Mouse (Mus musculus) embryonic fibroblast, embryonic 13.5 days (primary cell): Measurements from ENCODE around the gene Eif4e3.

Experiments used
- CTCF ChIP-seq: IDR thresholded peaks from 2 replicates; pipeline ENCODE4 v1.5.1; 2011; ENCODE audit warnings: mild to moderate bottlenecking, control low read depth, low read length, moderate library complexity, borderline replicate concordance; ENCODE audit not compliant: insufficient read depth
- POLR2A ChIP-seq: IDR thresholded peaks from 2 replicates; pipeline ENCODE4 v1.6.1; 2011; ENCODE audit warnings: low read depth, mild to moderate bottlenecking, control low read depth, low read length, moderate library complexity

DNA sequence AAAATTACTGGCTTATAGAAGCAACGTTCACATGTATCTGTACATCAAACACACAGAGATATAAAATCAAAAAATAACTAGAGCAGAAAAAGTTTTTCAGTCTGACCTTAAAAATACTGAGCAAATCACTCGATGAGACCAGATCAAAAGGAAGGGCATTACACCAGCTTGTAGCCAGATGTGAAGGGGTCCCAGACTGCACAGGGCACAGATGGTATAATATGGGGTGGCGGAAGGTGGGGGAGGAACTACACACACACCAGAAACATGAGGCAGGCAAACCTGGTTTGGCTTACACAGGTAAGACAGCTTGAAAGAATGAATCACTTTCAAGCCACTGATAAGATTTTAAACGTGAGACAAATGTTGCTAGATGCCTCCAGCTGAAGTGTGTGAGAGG is 45.4 kb downstream of the Eif4e3 start:
- no peak for TF ChIP-seq POLR2A
- no peak for TF ChIP-seq CTCF
